Mouse (Mus musculus) kidney, embryonic 16.5 days (tissue): ENCODE measurements at regions not wholly inside any gene's neighbourhood (a gene's known extent, or its start where the extent isn't known, plus 50 kb on each side); places are given as distances from the start of the nearest gene placed in this dataset.

ENCODE experiments used
- ATAC-seq: fragments of 200-750 bp; cut with Nextera tagmentation; 2 replicates; pipeline ENCODE4 v1.8.0; 2017; ENCODE audit warnings: moderate TSS enrichment; ENCODE audit not compliant: low FRiP score, low TSS enrichment
- H3K27ac ChIP-seq: fragments of 300-500 bp; sonication (generic); 2 replicates; pipeline ENCODE4 v1.5.1; 2014; ENCODE audit warnings: low read length
- H3K27me3 ChIP-seq: fragments of 300-500 bp; sonication (generic); 2 replicates; pipeline ENCODE4 v1.6.1; 2014; ENCODE audit warnings: low read length, control low read depth, mixed read lengths; ENCODE audit not compliant: insufficient read depth
- H3K36me3 ChIP-seq: fragments of 300-500 bp; sonication (generic); 2 replicates; pipeline ENCODE4 v1.6.1; 2014; ENCODE audit warnings: low read length, control low read depth, mixed read lengths; ENCODE audit not compliant: insufficient read depth
- H3K4me1 ChIP-seq: fragments of 300-500 bp; sonication (generic); 2 replicates; pipeline ENCODE4 v1.6.1; 2014; ENCODE audit warnings: low read length, control low read depth, mixed read lengths; ENCODE audit not compliant: insufficient read depth
- H3K4me2 ChIP-seq: fragments of 300-500 bp; sonication (generic); replicated peaks from 2 replicates; pipeline ENCODE4 v1.6.1; 2014; ENCODE audit warnings: low read depth, low read length
- H3K4me3 ChIP-seq: fragments of 300-500 bp; sonication (generic); 2 replicates; pipeline ENCODE4 v1.5.1; 2014; ENCODE audit warnings: mild to moderate bottlenecking, low read length
- H3K9ac ChIP-seq: fragments of 300-500 bp; sonication (generic); replicated peaks from 2 replicates; pipeline ENCODE4 v1.6.1; 2014; ENCODE audit warnings: low read length
- H3K9me3 ChIP-seq: fragments of 300-500 bp; sonication (generic); 2 replicates; pipeline ENCODE4 v1.6.1; 2016; ENCODE audit warnings: low read length, control low read depth
- WGBS: fragments of 180-500 bp; shearing (Covaris S2); extraction: QIAGEN DNeasy Blood & Tissue Kit; methylation state at CpG from one replicate; pipeline ENCODE4 v1.1.7; 2014; 5-methylcytosine and 5-hydroxymethylcytosine counted together

DNA sequence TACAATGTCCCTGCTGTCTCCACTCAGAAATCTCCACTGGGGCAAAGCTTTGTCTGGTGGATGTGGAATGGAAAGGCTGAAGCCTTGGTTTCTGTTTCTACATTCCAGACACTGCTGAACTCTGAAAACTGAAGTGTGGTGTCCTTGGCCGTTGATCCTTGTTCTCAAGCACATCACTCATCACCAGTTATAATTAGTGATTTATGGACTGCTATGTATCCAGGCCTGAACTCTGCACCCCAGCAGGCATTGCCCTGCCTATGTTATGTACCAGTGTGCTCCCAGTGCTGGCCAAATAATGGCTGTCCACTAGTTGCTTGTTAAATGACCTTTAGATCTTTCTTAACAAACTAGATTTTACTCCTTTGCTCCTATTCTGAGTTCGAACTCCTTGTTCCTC is 75.6 kb upstream of the Ntf3 start:
- 71% methylated on average over 2 of the region's 2 CpGs for WGBS
- Histone ChIP-seq H3K27ac (no peak overlapping the region), H3K4me1 (peaks cover 20% of the 10 kb centered on the region; the same call in 1 of the 2 replicates), H3K27me3 (no peaks in the 10 kb centered on the region), H3K9me3 (no peaks in the 10 kb centered on the region), H3K4me2 (no peak overlapping the region), H3K4me3 (no peak overlapping the region), H3K36me3 (no peaks in the 10 kb centered on the region), H3K9ac (no peak overlapping the region)
- ATAC-seq, result 0 out of 2 replicates have a peak, but pooled peaks have one; percentile 40

GRCm38 (mm10) chr6:126240256-126240655 is 73.5 kb upstream of the Ntf3 start:
- Histone ChIP-seq H3K9ac (no peak overlapping the region), H3K36me3 (no peaks in the 10 kb centered on the region), H3K9me3 (no peaks in the 10 kb centered on the region), H3K4me1 (peaks cover 6% of the 10 kb centered on the region; the same call in 1 of the 2 replicates), H3K27me3 (no peaks in the 10 kb centered on the region), H3K27ac (no peak overlapping the region), H3K4me2 (no peak overlapping the region), H3K4me3 (no peak overlapping the region)
- ATAC-seq, result no peak
- 54% methylated on average over 1 of the region's 1 CpGs for WGBS
